Mouse (Mus musculus) midbrain, embryonic 14.5 days (tissue): ENCODE results near the gene Pop7. TPM values are rescaled to one million over a fixed set of nuclear protein-coding genes. Genes with fewer than 3 reads are reported as not detected.
A peak's percentile ranks its signal among the peaks of the same experiment; 100 is the strongest.

Experiments
- ATAC-seq: fragments of 200-750 bp; cut with Nextera tagmentation; 2 replicates; pipeline ENCODE4 v1.8.0; 2017; ENCODE audit warnings: moderate number of reproducible peaks, moderate library complexity; ENCODE audit not compliant: low FRiP score, low TSS enrichment
- DNase-seq: peaks from one replicate; pipeline ENCODE4 v3.0.0-alpha.2; 2015
- H3K27ac ChIP-seq: fragments of 300-500 bp; sonication (generic); replicated peaks from 2 replicates; pipeline ENCODE4 v1.5.1; 2014; ENCODE audit warnings: mild to moderate bottlenecking, low read depth, low read length, moderate library complexity
- H3K27me3 ChIP-seq: fragments of 300-500 bp; sonication (generic); 2 replicates; pipeline ENCODE4 v1.6.1; 2014; ENCODE audit warnings: low read length, control low read depth, mixed read lengths; ENCODE audit not compliant: control insufficient read depth, insufficient read depth
- H3K36me3 ChIP-seq: fragments of 300-500 bp; sonication (generic); 2 replicates; pipeline ENCODE4 v1.6.1; 2014; ENCODE audit warnings: low read length, control low read depth; ENCODE audit not compliant: control insufficient read depth, insufficient read depth
- H3K4me1 ChIP-seq: fragments of 300-500 bp; sonication (generic); 2 replicates; pipeline ENCODE4 v1.6.1; 2014; ENCODE audit warnings: mild to moderate bottlenecking, antibody characterized with exemption, low read length, control low read depth; ENCODE audit not compliant: control insufficient read depth, insufficient read depth
- H3K4me2 ChIP-seq: fragments of 300-500 bp; sonication (generic); 2 replicates; pipeline ENCODE4 v1.6.1; 2014; ENCODE audit warnings: mild to moderate bottlenecking, low read length, moderate library complexity
- H3K4me3 ChIP-seq: fragments of 300-500 bp; sonication (generic); replicated peaks from 2 replicates; pipeline ENCODE4 v1.5.1; 2014; ENCODE audit warnings: low read depth, low read length
- H3K9ac ChIP-seq: fragments of 300-500 bp; sonication (generic); replicated peaks from 2 replicates; pipeline ENCODE4 v1.6.1; 2014; ENCODE audit warnings: mild to moderate bottlenecking, low read length, moderate library complexity
- H3K9me3 ChIP-seq: fragments of 300-500 bp; sonication (generic); 2 replicates; pipeline ENCODE4 v1.6.1; 2016; ENCODE audit warnings: low read length, control low read depth, mixed read lengths; ENCODE audit not compliant: control insufficient read depth
- WGBS: fragments of 180-500 bp; shearing (Covaris S2); extraction: QIAGEN DNeasy Blood & Tissue Kit; methylation state at CpG from one replicate; pipeline ENCODE4 v1.1.7; 2014; 5-methylcytosine and 5-hydroxymethylcytosine counted together
- polyA plus RNA-seq: library from polyadenylated mRNA; unstranded; fragments of >200 nt; fragmentation: Nextera tagmentation; extraction: Ambion mirVana; gene quantifications from 2 replicates; pipeline ENCODE4 v1.2.1, GENCODE M21; 2014

Gene Pop7
- polyA plus RNA-seq, 1 experiment from 2014 or later, result 83.7 TPM

DNA sequence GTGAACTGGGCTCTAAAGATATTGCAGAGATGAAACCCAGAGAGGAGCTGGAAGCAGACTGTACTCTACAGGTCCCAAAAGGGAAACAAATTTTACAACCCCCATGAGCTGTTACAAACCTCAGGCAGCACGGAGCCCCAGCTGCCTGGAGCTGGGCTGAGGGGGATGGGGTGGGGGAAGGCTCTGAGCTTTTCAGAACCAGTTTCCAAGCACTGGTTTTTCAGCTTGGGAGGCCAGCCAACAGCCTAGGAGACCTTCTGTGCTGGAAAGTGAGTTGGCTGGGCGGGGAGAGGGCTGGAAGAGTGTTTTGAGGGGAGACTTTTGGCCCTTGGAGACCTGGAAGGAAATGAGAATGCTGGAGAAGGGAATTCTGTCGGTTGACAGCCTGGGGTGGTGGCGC, 10.8 kb downstream of the Pop7 start:
- 67% methylated on average over 4 of the region's 4 CpGs for WGBS
- Histone ChIP-seq H3K36me3 (no peaks in the 10 kb centered on the region), H3K4me1 (no peaks in the 10 kb centered on the region), H3K27me3 (no peaks in the 10 kb centered on the region), H3K9me3 (no peaks in the 10 kb centered on the region), H3K4me3 (no peak overlapping the region), H3K27ac (no peak overlapping the region), H3K9ac (no peak overlapping the region), H3K4me2 (no peak overlapping the region)
- no peak for DNase-seq
- no peak for ATAC-seq

- WGBS, result 90% methylated on average over 7 of the region's 7 CpGs
Observed at GRCm38 (mm10) chr5:137487616-137488015, 14.7 kb downstream of the Pop7 start.

GRCm38 (mm10) chr5:137485851-137486155, 16.5 kb downstream of the Pop7 start:
- H3K9me3 ChIP-seq, result no peaks in the 10 kb centered on the region
- ATAC-seq, result no peak
- no peak for DNase-seq
- no peak overlapping the region for H3K27ac ChIP-seq
- no peaks in the 10 kb centered on the region for H3K36me3 ChIP-seq
- H3K4me1 ChIP-seq, result no peaks in the 10 kb centered on the region
- WGBS, result 2% methylated on average over 17 of the region's 17 CpGs
- H3K9ac ChIP-seq, result 0 out of 2 replicates have a peak overlapping the region, but pooled peaks have one; percentile 12
- H3K4me3 ChIP-seq, result 0 out of 2 replicates have a peak overlapping the region, but pooled peaks have one; percentile 3
- H3K27me3 ChIP-seq, result no peaks in the 10 kb centered on the region
- H3K4me2 ChIP-seq, result peak overlapping the region; percentile 50

More at GRCm38 (mm10) chr5:137487616-137488015, 14.7 kb downstream of the Pop7 start:
- H3K4me2 ChIP-seq, result no peak overlapping the region
- H3K27ac ChIP-seq, result no peak overlapping the region
- H3K36me3 ChIP-seq, result no peaks in the 10 kb centered on the region
- no peak overlapping the region for H3K9ac ChIP-seq
- no peak overlapping the region for H3K4me3 ChIP-seq
- no peak for ATAC-seq
- no peaks in the 10 kb centered on the region for H3K27me3 ChIP-seq
- no peaks in the 10 kb centered on the region for H3K4me1 ChIP-seq
- DNase-seq, result no peak
- H3K9me3 ChIP-seq, result no peaks in the 10 kb centered on the region

- peak overlapping the region; percentile 50 for H3K4me2 ChIP-seq
- H3K9ac ChIP-seq, result 0 out of 2 replicates have a peak overlapping the region, but pooled peaks have one; percentile 12
- ATAC-seq (no peak), DNase-seq (no peak)
- H3K9me3 ChIP-seq, result no peaks in the 10 kb centered on the region
- 0 out of 2 replicates have a peak overlapping the region, but pooled peaks have one; percentile 3 for H3K4me3 ChIP-seq
- H3K27me3 ChIP-seq, result no peaks in the 10 kb centered on the region
- H3K36me3 ChIP-seq, result no peaks in the 10 kb centered on the region
- 2% methylated on average over 30 of the region's 30 CpGs for WGBS
- no peaks in the 10 kb centered on the region for H3K4me1 ChIP-seq
- no peak overlapping the region for H3K27ac ChIP-seq
Observed at GRCm38 (mm10) chr5:137485071-137485850, 17.1 kb downstream of the Pop7 start.

DNA sequence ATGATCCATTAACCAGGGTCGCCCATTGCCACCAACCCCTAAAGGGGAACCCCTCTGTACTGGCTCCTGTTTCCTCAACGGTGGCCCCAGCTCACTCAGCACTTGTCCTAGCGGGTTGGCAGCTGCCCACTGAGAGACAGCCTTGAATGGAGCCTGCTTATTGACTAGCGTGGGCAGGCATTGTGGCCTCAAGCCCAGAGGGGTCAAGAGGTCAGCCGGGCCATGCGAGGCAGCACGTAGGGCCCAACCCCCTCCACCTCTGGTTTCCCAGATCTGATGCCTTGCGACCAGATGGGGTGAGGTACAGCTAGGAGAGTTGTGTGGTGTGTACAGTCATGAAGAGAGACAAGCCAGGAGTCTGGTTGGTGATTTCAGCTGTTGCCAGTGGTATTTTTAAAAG, 20.4 kb downstream of the Pop7 start:
- no peaks in the 10 kb centered on the region for H3K4me1 ChIP-seq
- H3K9me3 ChIP-seq, result no peaks in the 10 kb centered on the region
- ATAC-seq (no peak), DNase-seq (no peak)
- H3K27ac ChIP-seq, result no peak overlapping the region
- no peak overlapping the region for H3K9ac ChIP-seq
- no peaks in the 10 kb centered on the region for H3K36me3 ChIP-seq
- no peak overlapping the region for H3K4me3 ChIP-seq
- 10% methylated on average over 8 of the region's 8 CpGs for WGBS
- H3K4me2 ChIP-seq, result no peak overlapping the region
- no peaks in the 10 kb centered on the region for H3K27me3 ChIP-seq

- no peak overlapping the region for H3K9ac ChIP-seq
- H3K4me2 ChIP-seq, result no peak overlapping the region
- no peaks in the 10 kb centered on the region for H3K9me3 ChIP-seq
- no peaks in the 10 kb centered on the region for H3K27me3 ChIP-seq
- DNase-seq, result peak; percentile 85
- H3K4me1 ChIP-seq, result no peaks in the 10 kb centered on the region
- H3K4me3 ChIP-seq, result no peak overlapping the region
- ATAC-seq, result no peak
- no peaks in the 10 kb centered on the region for H3K36me3 ChIP-seq
- no peak overlapping the region for H3K27ac ChIP-seq
Observed at GRCm38 (mm10) chr5:137481138-137481537, 21.2 kb downstream of the Pop7 start.

DNA sequence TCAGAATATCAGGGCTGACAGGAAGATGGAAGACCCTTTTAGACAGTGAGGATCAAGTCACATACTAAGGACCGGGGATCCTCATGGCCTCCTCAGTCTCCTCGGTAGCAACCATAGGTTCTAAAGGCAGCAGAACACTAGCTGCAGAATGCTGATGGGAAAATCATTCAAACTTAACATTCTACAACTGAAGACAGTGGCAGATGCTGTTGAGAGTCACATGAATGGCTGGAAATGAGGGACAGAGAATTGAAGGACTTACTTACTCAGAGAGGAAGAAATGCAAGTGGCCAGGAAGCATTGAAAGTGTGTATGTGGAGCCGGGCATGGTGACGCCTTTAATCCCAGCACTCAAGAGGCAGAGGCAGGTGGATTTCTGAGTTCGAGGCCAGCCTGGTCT, 25.4 kb downstream of the Pop7 start, which contains the start of gene Zan:
Zan (minus strand) TSS at position 101 of the 400 bp plus-strand sequence.
- no peak within 1 kb of the TSS for H3K9ac ChIP-seq
- WGBS, result 89% methylated on average over 5 of the region's 5 CpGs
- DNase-seq, result no peak

GRCm38 (mm10) chr5:137474351-137474750, 28.0 kb downstream of the Pop7 start:
- Histone ChIP-seq H3K4me3 (no peak overlapping the region), H3K27ac (no peak overlapping the region), H3K9me3 (no peaks in the 10 kb centered on the region), H3K27me3 (no peaks in the 10 kb centered on the region), H3K36me3 (no peaks in the 10 kb centered on the region), H3K4me1 (no peaks in the 10 kb centered on the region), H3K9ac (no peak overlapping the region), H3K4me2 (no peak overlapping the region)
- no peak for DNase-seq
- 10% methylated on average over 2 of the region's 2 CpGs for WGBS
- ATAC-seq, result no peak

More for the DNA sequence above, 25.4 kb downstream of the Pop7 start, which contains the start of gene Zan:
- Histone ChIP-seq H3K36me3 (no peaks in the 10 kb centered on the region), H3K4me2 (no peak within 1 kb of the TSS), H3K4me3 (no peak within 1 kb of the TSS), H3K4me1 (no peaks in the 10 kb centered on the region), H3K9me3 (no peaks in the 10 kb centered on the region), H3K27ac (no peak within 1 kb of the TSS), H3K27me3 (no peaks in the 10 kb centered on the region)
- no peak for ATAC-seq

DNA sequence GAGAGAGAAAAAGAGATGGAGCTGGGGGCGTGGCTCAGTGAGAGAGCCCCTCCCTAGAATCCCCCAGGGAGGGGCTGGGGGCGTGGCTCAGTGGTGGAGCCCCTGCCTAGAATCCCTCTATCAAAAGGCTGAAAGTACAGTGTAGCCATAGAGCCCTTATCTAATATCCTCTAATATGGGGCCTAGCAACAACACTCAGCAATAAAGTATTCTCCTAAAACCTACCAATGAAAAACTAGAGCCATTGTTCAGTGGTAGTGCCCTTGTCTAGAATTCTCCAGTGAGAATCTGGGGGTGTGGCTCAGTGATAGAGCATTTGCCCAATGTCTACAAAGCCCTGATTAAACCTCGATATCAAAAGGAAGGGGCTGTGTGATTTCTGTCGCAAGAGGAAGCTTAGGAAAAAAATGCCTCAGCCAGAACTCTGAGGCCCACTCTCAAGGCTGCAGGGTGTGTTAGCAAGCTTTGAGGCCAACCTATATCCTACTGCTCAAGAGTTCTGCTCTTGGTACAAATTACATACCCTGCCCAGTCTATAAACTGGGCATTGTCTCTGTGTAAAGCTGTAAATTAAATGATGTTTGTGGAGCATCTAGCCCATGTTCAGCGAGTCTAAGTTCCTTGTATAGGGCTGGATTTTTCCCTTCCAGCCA, 29.9 kb downstream of the Pop7 start:
- H3K4me3 ChIP-seq, result no peak overlapping the region
- ATAC-seq (no peak), DNase-seq (no peak)
- 69% methylated on average over 5 of the region's 5 CpGs for WGBS
- no peaks in the 10 kb centered on the region for H3K27me3 ChIP-seq
- H3K4me2 ChIP-seq, result no peak overlapping the region
- H3K9me3 ChIP-seq, result no peaks in the 10 kb centered on the region
- no peak overlapping the region for H3K27ac ChIP-seq
- H3K4me1 ChIP-seq, result no peaks in the 10 kb centered on the region
- no peaks in the 10 kb centered on the region for H3K36me3 ChIP-seq
- H3K9ac ChIP-seq, result no peak overlapping the region
